Mouse (Mus musculus) midbrain, embryonic 12.5 days (tissue): ENCODE data around the gene Aipl1. TPM values are rescaled to one million over a fixed set of nuclear protein-coding genes. Genes with fewer than 3 reads are reported as not detected.

Experiments
- ATAC-seq: fragments of 200-750 bp; cut with Nextera tagmentation; 2 replicates; pipeline ENCODE4 v1.8.0; 2017; ENCODE audit warnings: low read depth, moderate TSS enrichment, moderate library complexity; ENCODE audit not compliant: low FRiP score
- H3K27ac ChIP-seq: fragments of 300-500 bp; sonication (generic); replicated peaks from 2 replicates; pipeline ENCODE4 v1.5.1; 2016; ENCODE audit warnings: mild to moderate bottlenecking
- H3K27me3 ChIP-seq: fragments of 300-500 bp; sonication (generic); 2 replicates; pipeline ENCODE4 v1.6.1; 2016; ENCODE audit warnings: mild to moderate bottlenecking
- H3K36me3 ChIP-seq: fragments of 300-500 bp; sonication (generic); 2 replicates; pipeline ENCODE4 v1.6.1; 2016
- H3K4me1 ChIP-seq: fragments of 300-500 bp; sonication (generic); 2 replicates; pipeline ENCODE4 v1.6.1; 2016
- H3K4me2 ChIP-seq: fragments of 300-500 bp; sonication (generic); replicated peaks from 2 replicates; pipeline ENCODE4 v1.6.1; 2016; ENCODE audit warnings: mild to moderate bottlenecking, moderate library complexity
- H3K4me3 ChIP-seq: fragments of 300-500 bp; sonication (generic); 2 replicates; pipeline ENCODE4 v1.5.1; 2016; ENCODE audit warnings: mild to moderate bottlenecking
- H3K9ac ChIP-seq: fragments of 300-500 bp; sonication (generic); replicated peaks from 2 replicates; pipeline ENCODE4 v1.6.1; 2016; ENCODE audit warnings: mild to moderate bottlenecking, moderate library complexity
- H3K9me3 ChIP-seq: fragments of 300-500 bp; sonication (generic); 2 replicates; pipeline ENCODE4 v1.6.1; 2016; ENCODE audit warnings: mild to moderate bottlenecking
- WGBS: fragments of 180-500 bp; shearing (Covaris S2); methylation state at CpG from one replicate; pipeline ENCODE4 v1.1.7; 2016; 5-methylcytosine and 5-hydroxymethylcytosine counted together
- polyA plus RNA-seq: library from polyadenylated mRNA; unstranded; fragments of >200 nt; fragmentation: Nextera tagmentation; extraction: Ambion mirVana; gene quantifications from 2 replicates; pipeline ENCODE4 v1.2.1, GENCODE M21; 2016

Gene Aipl1
- 0.54 and 0.57 TPM in 2 replicates for polyA plus RNA-seq

DNA sequence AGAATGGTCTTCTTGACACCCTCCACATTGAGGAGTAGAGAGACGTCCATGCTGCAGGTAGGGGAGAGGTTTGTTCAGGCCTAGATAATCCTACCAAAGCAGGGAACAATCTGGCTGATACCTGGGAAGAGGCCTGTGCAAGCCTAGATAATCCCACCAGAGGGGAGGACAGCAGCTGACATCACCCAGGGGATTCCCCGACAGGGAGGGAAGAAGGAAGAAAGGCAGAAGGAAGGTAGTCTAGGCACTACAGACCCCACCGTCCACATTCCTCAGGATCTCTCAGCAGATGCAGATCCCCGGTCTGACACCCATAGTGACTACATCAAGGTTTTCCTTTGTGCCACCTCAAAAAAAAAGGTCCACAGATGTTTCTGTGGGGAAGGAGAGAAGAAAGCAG is at the start of gene Aipl1:
Gene Aipl1 (minus strand): TSS at position 101 of the 400 bp plus-strand sequence.
- H3K27ac ChIP-seq, result no peak within 1 kb of the TSS
- H3K9ac ChIP-seq, result no peak within 1 kb of the TSS
- H3K4me2 ChIP-seq, result no peak within 1 kb of the TSS
- 50% methylated on average over 4 of the region's 4 CpGs for WGBS
- no peak within 1 kb of the TSS for H3K4me3 ChIP-seq
- H3K9me3 ChIP-seq, result no peaks in the 10 kb centered on the region
- peaks cover 30% of the 10 kb centered on the region for H3K4me1 ChIP-seq
- H3K27me3 ChIP-seq, result no peaks in the 10 kb centered on the region
- ATAC-seq, result no peak
- no peaks in the 10 kb centered on the region for H3K36me3 ChIP-seq

DNA sequence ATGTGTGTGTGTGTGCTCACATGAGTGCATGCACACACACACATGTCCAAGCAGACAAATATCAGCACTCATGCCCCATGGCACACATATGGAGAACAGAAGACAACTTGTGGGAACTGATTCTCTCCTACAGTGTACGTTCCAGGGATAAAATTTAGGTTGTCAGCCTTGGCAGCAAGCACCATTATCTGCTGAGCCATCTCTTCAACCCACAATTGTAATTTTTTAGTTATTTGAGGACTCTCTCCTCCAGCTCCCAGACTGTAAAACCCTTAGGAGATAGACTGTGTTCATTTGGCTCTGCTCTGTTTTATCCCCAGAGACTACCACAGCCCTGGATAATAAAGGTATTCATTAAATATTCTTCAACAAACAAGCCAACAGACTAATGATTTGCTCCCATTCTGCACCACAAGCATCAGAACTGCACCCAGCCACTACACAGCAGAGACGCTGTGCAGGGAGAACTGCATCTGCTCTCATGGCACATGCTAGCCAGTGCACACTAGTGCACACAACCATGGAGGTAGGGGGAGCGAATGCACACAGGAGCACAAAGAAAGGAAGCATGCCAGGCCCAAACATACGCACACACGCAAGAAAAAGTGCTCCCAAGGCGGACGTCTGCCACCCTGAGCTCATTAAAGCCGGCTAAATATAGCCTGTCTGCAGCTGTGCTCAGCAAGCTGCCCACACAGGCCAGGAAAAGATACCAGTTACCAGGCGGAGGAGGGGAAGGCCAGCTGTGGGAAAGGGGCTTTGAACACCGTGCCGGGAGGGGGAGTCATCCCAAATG is 49.1 kb upstream of the Aipl1 start:
- Histone ChIP-seq H3K36me3 (no peaks in the 10 kb centered on the region), H3K27me3 (no peaks in the 10 kb centered on the region), H3K9ac (no peak overlapping the region), H3K27ac (peak overlapping the region; percentile 78), H3K4me3 (no peak overlapping the region), H3K4me1 (peaks cover 14% of the 10 kb centered on the region; the same call in 1 of the 2 replicates), H3K4me2 (no peak overlapping the region), H3K9me3 (no peaks in the 10 kb centered on the region)
- WGBS, result 37% methylated on average over 11 of the region's 11 CpGs
- peak; percentile 68; the same call in 1 of the 2 replicates for ATAC-seq

DNA sequence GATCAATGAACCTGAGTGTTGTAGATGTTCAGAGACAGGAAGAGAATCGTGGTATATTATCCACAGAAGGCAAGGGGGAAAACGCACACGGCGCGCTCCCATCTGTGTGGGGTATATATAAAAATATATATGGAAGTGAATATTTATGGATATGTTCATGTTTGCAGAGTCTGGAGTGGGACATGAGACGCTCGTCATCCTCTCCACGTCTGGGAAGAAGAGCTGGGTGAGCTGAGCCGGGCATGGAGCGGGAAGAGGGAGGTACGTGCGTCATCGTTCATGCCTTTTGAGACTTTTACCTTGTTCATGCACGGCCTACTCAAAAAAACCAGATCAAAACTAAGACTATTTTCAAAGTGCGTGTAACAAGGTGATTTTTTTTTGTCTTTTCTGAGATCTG is 47.0 kb upstream of the Aipl1 start:
- H3K4me3 ChIP-seq, result no peak overlapping the region
- no peaks in the 10 kb centered on the region for H3K36me3 ChIP-seq
- no peak for ATAC-seq
- peaks cover 16% of the 10 kb centered on the region; the same call in 1 of the 2 replicates for H3K4me1 ChIP-seq
- H3K27ac ChIP-seq, result no peak overlapping the region
- 94% methylated on average over 15 of the region's 15 CpGs for WGBS
- H3K27me3 ChIP-seq, result no peaks in the 10 kb centered on the region
- no peak overlapping the region for H3K9ac ChIP-seq
- no peak overlapping the region for H3K4me2 ChIP-seq
- no peaks in the 10 kb centered on the region for H3K9me3 ChIP-seq

DNA sequence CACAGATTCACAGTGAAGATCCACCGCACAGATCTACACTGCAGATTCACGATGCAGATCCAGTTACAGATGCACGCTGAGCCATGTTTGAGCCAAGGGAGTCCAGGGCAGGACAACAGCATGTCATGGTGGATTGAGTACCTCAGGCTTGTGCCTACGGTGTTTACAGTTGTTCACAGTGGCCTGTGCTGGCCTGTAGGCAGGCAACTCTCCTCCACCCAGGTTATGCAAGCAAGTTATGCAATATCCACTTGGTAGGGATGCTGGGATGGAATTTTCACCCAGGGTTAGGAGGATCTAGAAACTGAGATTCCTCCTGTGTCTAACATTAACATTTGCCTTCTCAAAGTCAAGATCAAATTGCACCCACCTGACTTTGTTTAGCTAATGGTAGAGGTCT is 45.3 kb upstream of the Aipl1 start:
- H3K9ac ChIP-seq, result no peak overlapping the region
- H3K4me1 ChIP-seq, result peaks cover 16% of the 10 kb centered on the region; the same call in 1 of the 2 replicates
- no peak overlapping the region for H3K4me2 ChIP-seq
- no peaks in the 10 kb centered on the region for H3K27me3 ChIP-seq
- ATAC-seq, result no peak
- H3K9me3 ChIP-seq, result no peaks in the 10 kb centered on the region
- H3K27ac ChIP-seq, result no peak overlapping the region
- H3K4me3 ChIP-seq, result no peak overlapping the region
- H3K36me3 ChIP-seq, result no peaks in the 10 kb centered on the region
- WGBS, result 94% methylated on average over 4 of the region's 4 CpGs

DNA sequence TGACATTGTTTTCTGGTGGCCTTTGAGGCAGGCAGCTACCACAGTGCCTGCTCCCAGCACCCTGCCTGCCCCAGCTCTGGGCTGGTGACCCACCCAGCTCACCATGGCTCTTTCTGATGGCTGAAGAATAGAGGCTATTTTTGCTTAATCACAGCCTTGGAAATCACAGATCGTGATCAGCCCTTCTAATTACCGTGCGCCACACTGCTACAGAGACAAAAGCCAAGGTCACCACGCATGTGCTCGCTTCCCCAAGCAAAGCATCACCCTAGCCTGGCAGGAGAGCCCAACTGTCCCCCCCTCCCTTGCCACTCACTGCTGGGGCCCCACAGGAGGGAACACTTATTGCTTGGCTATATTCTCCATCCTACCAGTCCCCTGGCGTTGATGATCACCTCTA is 43.2 kb upstream of the Aipl1 start:
- no peak overlapping the region for H3K4me3 ChIP-seq
- H3K27ac ChIP-seq, result no peak overlapping the region
- WGBS, result 81% methylated on average over 6 of the region's 6 CpGs
- H3K9ac ChIP-seq, result no peak overlapping the region
- no peaks in the 10 kb centered on the region for H3K36me3 ChIP-seq
- H3K9me3 ChIP-seq, result no peaks in the 10 kb centered on the region
- H3K4me1 ChIP-seq, result 0 out of 2 replicates have a peak, but pooled peaks cover 2% of the 10 kb centered on the region
- no peaks in the 10 kb centered on the region for H3K27me3 ChIP-seq
- H3K4me2 ChIP-seq, result no peak overlapping the region
- ATAC-seq, result no peak

DNA sequence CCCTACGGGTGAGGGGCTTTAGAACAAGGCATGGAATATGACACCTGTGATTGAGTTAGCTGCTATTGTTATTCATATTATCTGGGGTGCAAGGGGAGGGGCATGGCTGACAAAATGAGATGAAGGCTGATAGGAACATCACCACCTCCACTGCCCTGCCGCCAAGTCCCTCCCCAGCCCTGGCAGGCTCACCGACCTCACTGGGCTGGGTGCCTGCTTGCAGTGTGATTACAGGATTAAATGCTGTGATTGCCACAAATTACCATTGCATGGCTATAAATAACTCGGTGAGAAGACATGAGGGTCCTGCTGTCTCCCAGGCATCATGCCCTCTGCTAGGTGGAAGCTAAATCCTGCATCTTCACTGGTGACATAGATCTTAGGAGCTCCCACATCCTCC is 41.3 kb upstream of the Aipl1 start:
- WGBS, result 38% methylated on average over 4 of the region's 4 CpGs
- H3K9me3 ChIP-seq, result no peaks in the 10 kb centered on the region
- H3K36me3 ChIP-seq, result no peaks in the 10 kb centered on the region
- ATAC-seq, result no peak
- no peak overlapping the region for H3K9ac ChIP-seq
- no peaks in the 10 kb centered on the region for H3K27me3 ChIP-seq
- H3K4me2 ChIP-seq, result no peak overlapping the region
- H3K4me3 ChIP-seq, result no peak overlapping the region
- no peak overlapping the region for H3K27ac ChIP-seq
- H3K4me1 ChIP-seq, result 0 out of 2 replicates have a peak, but pooled peaks cover 2% of the 10 kb centered on the region

DNA sequence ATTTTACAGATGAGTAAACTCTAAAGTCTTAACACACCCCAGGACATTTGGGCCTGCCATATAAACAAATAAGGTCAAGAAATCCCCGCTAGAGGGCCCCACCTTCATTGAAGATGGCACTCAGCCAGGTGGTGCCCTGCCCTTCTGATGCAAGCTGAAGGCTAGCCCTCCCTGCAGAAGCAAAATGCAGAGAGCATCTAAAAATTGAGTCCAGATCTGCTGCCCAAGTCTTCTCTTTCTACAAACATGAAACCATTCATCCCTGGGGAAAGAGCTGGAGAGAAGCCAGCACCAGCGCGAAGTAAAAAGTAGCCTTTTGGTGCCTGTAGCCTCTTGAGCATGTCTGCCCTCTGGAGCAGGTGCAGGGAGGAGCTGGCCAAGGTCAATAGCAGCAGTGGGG is 40.7 kb upstream of the Aipl1 start:
- ATAC-seq, result no peak
- H3K4me3 ChIP-seq, result no peak overlapping the region
- H3K27ac ChIP-seq, result no peak overlapping the region
- 0 out of 2 replicates have a peak, but pooled peaks cover 2% of the 10 kb centered on the region for H3K4me1 ChIP-seq
- H3K36me3 ChIP-seq, result no peaks in the 10 kb centered on the region
- no peak overlapping the region for H3K4me2 ChIP-seq
- no peaks in the 10 kb centered on the region for H3K27me3 ChIP-seq
- no peaks in the 10 kb centered on the region for H3K9me3 ChIP-seq
- WGBS, result 55% methylated on average over 3 of the region's 3 CpGs
- no peak overlapping the region for H3K9ac ChIP-seq

DNA sequence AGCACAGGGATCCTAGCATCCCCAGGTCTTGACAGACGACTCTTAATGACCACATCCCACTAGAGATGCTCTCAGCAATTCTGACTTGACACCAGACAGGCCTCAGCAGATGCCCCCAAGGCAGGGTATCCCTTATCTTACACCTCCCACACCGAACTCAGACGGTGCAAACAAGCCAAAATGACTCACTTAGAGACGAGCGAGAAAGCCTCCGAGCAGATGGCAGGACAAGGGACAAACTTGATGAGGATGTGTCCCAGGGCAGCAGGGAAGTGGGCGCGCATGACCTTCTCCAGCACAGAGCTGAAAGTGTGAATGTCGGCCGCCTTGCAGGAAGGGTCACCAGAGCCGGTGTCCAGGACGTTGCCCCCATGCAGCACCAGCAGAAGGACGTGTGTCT is 36.9 kb upstream of the Aipl1 start:
- no peak overlapping the region for H3K9ac ChIP-seq
- WGBS, result 89% methylated on average over 13 of the region's 13 CpGs
- H3K27me3 ChIP-seq, result no peaks in the 10 kb centered on the region
- no peaks in the 10 kb centered on the region for H3K36me3 ChIP-seq
- H3K9me3 ChIP-seq, result no peaks in the 10 kb centered on the region
- H3K27ac ChIP-seq, result no peak overlapping the region
- no peak overlapping the region for H3K4me2 ChIP-seq
- H3K4me3 ChIP-seq, result no peak overlapping the region
- H3K4me1 ChIP-seq, result no peaks in the 10 kb centered on the region
- ATAC-seq, result no peak

DNA sequence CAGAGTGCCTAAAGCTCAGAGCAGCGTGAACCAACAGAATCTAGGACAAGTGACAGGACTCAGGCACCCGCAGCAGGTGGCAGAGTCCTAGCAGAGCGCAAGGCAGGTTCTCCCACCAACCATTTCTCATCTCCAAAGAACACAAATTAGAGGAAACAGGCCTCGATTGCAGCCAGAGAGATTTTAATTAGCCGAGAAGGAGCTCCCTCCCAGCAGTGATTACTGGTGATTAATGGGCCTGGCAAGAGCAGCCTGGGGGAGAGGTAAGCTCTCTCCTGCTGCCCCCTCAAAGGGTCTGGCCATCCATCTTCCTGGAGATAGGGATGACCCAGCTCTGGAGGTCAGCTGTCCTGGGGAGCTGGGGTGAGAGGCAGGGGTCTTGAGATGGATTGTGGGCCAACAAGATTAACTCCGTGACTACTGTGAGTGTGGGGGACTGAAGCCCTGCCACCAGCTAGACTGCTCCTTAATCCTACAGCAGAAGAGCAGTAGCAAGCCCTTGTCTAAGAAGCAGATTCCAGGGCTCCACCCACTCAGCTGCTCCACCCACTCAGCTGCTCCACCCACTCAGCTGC is 35.1 kb upstream of the Aipl1 start:
- WGBS, result 57% methylated on average over 6 of the region's 6 CpGs
- Histone ChIP-seq H3K27ac (no peak overlapping the region), H3K27me3 (no peaks in the 10 kb centered on the region), H3K4me2 (no peak overlapping the region), H3K36me3 (no peaks in the 10 kb centered on the region), H3K4me1 (no peaks in the 10 kb centered on the region), H3K9me3 (no peaks in the 10 kb centered on the region), H3K4me3 (no peak overlapping the region), H3K9ac (no peak overlapping the region)
- no peak for ATAC-seq

DNA sequence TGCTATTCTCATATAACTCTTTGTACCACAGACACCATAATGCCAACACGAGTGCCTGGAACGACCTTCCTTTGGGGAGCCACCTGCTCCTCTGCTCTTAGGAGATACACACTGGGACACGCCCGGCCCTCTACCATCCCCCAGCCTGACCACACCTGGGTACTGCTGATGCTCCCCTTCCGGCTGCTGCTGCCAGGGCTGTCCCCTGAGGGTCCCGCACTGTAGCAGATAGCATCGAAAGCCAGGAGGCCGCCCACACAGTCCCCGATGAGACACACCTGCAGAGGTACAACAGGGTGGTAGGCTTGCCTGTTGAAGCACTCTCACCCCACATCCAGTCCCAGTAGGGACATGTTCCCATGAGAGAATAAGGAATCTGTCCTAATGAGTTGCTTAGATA is 33.4 kb upstream of the Aipl1 start:
- ATAC-seq, result no peak
- Histone ChIP-seq H3K9ac (no peak overlapping the region), H3K27me3 (no peaks in the 10 kb centered on the region), H3K36me3 (no peaks in the 10 kb centered on the region), H3K9me3 (no peaks in the 10 kb centered on the region), H3K27ac (no peak overlapping the region), H3K4me3 (no peak overlapping the region), H3K4me1 (no peaks in the 10 kb centered on the region), H3K4me2 (no peak overlapping the region)
- WGBS, result 84% methylated on average over 9 of the region's 9 CpGs

DNA sequence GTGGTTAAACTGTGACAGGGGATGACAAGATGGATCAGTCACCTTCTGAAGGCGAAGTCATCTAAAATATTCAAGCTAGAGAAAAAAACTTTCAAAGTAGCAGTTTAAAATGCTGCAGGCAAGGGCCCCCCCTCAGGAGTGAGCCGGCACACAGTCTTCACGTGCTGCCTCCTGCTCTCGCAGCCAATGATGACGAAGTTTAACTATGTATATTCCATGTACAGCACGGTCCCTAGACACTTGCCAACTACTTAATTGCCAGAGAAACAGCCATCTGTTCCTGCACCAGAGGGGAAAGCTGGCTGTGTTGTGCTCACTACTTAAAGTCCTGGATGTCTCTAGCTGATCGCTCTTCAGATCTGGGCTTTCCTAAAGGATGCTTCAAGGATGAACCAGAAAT is 30.7 kb upstream of the Aipl1 start:
- Histone ChIP-seq H3K4me1 (no peaks in the 10 kb centered on the region), H3K27me3 (no peaks in the 10 kb centered on the region), H3K36me3 (no peaks in the 10 kb centered on the region), H3K27ac (no peak overlapping the region; the same call in 1 of the 2 replicates), H3K9ac (no peak overlapping the region), H3K4me3 (no peak overlapping the region), H3K9me3 (0 out of 2 replicates have a peak, but pooled peaks cover 7% of the 10 kb centered on the region), H3K4me2 (no peak overlapping the region)
- no peak for ATAC-seq
- 70% methylated on average over 7 of the region's 7 CpGs for WGBS

DNA sequence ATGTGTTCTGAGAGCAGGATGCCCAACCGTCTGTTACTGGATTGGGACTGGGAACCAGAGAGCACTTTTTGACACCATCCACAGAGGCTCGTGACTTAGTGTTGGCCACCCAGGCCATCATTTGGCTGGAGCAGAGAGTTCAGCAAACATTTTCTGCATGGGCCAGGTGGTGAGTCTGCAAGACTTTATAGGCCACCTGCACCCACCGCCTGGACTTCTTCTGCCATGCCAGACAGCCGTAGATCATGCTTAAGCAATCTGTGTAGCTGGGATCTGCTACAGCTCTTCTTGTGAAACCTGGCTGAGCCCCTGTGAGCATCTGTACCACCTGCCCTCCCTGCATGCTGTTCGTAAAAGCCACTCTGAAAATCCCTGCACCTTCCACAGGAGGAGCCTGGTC is 30.0 kb upstream of the Aipl1 start:
- no peaks in the 10 kb centered on the region for H3K27me3 ChIP-seq
- WGBS, result 80% methylated on average over 5 of the region's 5 CpGs
- H3K36me3 ChIP-seq, result no peaks in the 10 kb centered on the region
- H3K9ac ChIP-seq, result no peak overlapping the region
- no peak overlapping the region; the same call in 1 of the 2 replicates for H3K27ac ChIP-seq
- no peak for ATAC-seq
- H3K9me3 ChIP-seq, result 0 out of 2 replicates have a peak, but pooled peaks cover 7% of the 10 kb centered on the region
- no peak overlapping the region for H3K4me3 ChIP-seq
- no peaks in the 10 kb centered on the region for H3K4me1 ChIP-seq
- H3K4me2 ChIP-seq, result no peak overlapping the region
